Mouse (Mus musculus) C2C12 (cell line): ENCODE data around the gene Adcy3.

ENCODE experiments used
- CTCF ChIP-seq: IDR thresholded peaks from one replicate; pipeline ENCODE4 v1.5.1; 2011; ENCODE audit not compliant: control insufficient read depth, insufficient read depth, insufficient read length
- MYOG ChIP-seq: IDR thresholded peaks from one replicate; pipeline ENCODE4 v1.6.1; 2011; ENCODE audit not compliant: control insufficient read depth, insufficient read length; ENCODE audit errors: extremely low read depth
- USF1 ChIP-seq: IDR thresholded peaks from one replicate; pipeline ENCODE4 v1.6.1; 2011; ENCODE audit warnings: low read depth, mild to moderate bottlenecking, control low read depth, moderate library complexity

GRCm38 (mm10) chr12:4151969-4152368 is 19.1 kb downstream of the Adcy3 start:
- TF ChIP-seq CTCF: no peak
- no peak for TF ChIP-seq MYOG
- TF ChIP-seq USF1: no peak
